Mouse (Mus musculus): ENCODE measurements at regions not wholly inside any gene's neighbourhood (a gene's known extent, or its start where the extent isn't known, plus 50 kb on each side); places are given as distances from the start of the nearest gene placed in this dataset.

- Histone ChIP-seq H3K27me3 (ENCODE audit: insufficient read depth, low read length) (no peaks in the 10 kb centered on the region), H3K4me1 (ENCODE audit: insufficient read depth) (no peaks in the 10 kb centered on the region), H3K9ac (no peak overlapping the region), H3K4me2 (no peak overlapping the region), H3K36me3 (ENCODE audit: insufficient read depth) (no peaks in the 10 kb centered on the region), H3K4me3 (ENCODE audit: low read depth, low read length) (no peak overlapping the region), H3K27ac (ENCODE audit: low read depth) (no peak overlapping the region), H3K9me3 (ENCODE audit: low read depth, low read length) (no peaks in the 10 kb centered on the region)
- TF ChIP-seq CTCF (IDR thresholded peaks at IDR 0.05; ENCODE audit: low read depth) = no peak
- DNase-seq = no peak
- WGBS = 60% methylated on average over 2 of the region's 2 CpGs
- ATAC-seq (ENCODE audit: insufficient read depth) = no peak
These were observed 60.9 kb upstream of the Smg1 start for GRCm38 (mm10) chr7:118304338-118304737.

GRCm38 (mm10) chr7:118303921-118304320 lies 60.5 kb upstream of the Smg1 start:
- WGBS = 82% methylated on average over 6 of the region's 6 CpGs
- no peak overlapping the region for H3K9ac ChIP-seq
- H3K4me2 ChIP-seq = no peak overlapping the region
- DNase-seq (no peak), ATAC-seq (ENCODE audit: insufficient read depth) (no peak)
- no peak overlapping the region for H3K27ac ChIP-seq (ENCODE audit: low read depth)
- no peaks in the 10 kb centered on the region for H3K4me1 ChIP-seq (ENCODE audit: insufficient read depth)
- no peak for TF ChIP-seq CTCF (IDR thresholded peaks at IDR 0.05; ENCODE audit: low read depth)
- no peak overlapping the region for H3K4me3 ChIP-seq (ENCODE audit: low read depth, low read length)
- no peaks in the 10 kb centered on the region for H3K36me3 ChIP-seq (ENCODE audit: insufficient read depth)
- no peaks in the 10 kb centered on the region for H3K27me3 ChIP-seq (ENCODE audit: insufficient read depth, low read length)
- H3K9me3 ChIP-seq (ENCODE audit: low read depth, low read length) = no peaks in the 10 kb centered on the region

GRCm38 (mm10) chr7:118300678-118301342 lies 57.3 kb upstream of the Smg1 start:
- Histone ChIP-seq H3K9me3 (ENCODE audit: low read depth, low read length) (no peaks in the 10 kb centered on the region), H3K4me2 (no peak overlapping the region), H3K27ac (ENCODE audit: low read depth) (no peak overlapping the region), H3K27me3 (ENCODE audit: insufficient read depth, low read length) (no peaks in the 10 kb centered on the region), H3K9ac (no peak overlapping the region), H3K4me3 (ENCODE audit: low read depth, low read length) (no peak overlapping the region), H3K4me1 (ENCODE audit: insufficient read depth) (no peaks in the 10 kb centered on the region), H3K36me3 (ENCODE audit: insufficient read depth) (no peaks in the 10 kb centered on the region)
- no peak for TF ChIP-seq CTCF (IDR thresholded peaks at IDR 0.05; ENCODE audit: low read depth)
- 66% methylated on average over 7 of the region's 7 CpGs for WGBS
- DNase-seq = peak; percentile 32
- peak; percentile 47; the same call in 1 of the 2 replicates for ATAC-seq (ENCODE audit: insufficient read depth)

GRCm38 (mm10) chr7:118297613-118298012 lies 54.1 kb upstream of the Smg1 start:
- Histone ChIP-seq H3K27ac (ENCODE audit: low read depth) (no peak overlapping the region), H3K9ac (no peak overlapping the region), H3K9me3 (ENCODE audit: low read depth, low read length) (no peaks in the 10 kb centered on the region), H3K27me3 (ENCODE audit: insufficient read depth, low read length) (no peaks in the 10 kb centered on the region), H3K4me3 (ENCODE audit: low read depth, low read length) (no peak overlapping the region), H3K36me3 (ENCODE audit: insufficient read depth) (no peaks in the 10 kb centered on the region), H3K4me1 (ENCODE audit: insufficient read depth) (no peaks in the 10 kb centered on the region), H3K4me2 (peak overlapping the region; percentile 43; the same call in 1 of the 2 replicates)
- ATAC-seq (ENCODE audit: insufficient read depth) (peak; percentile 74), DNase-seq (peak; percentile 96)
- WGBS = 2% methylated on average over 13 of the region's 13 CpGs
- peak; percentile 93 for TF ChIP-seq CTCF (IDR thresholded peaks at IDR 0.05; ENCODE audit: low read depth)

GRCm38 (mm10) chr7:118296856-118297518 lies 53.5 kb upstream of the Smg1 start:
- Histone ChIP-seq H3K27me3 (ENCODE audit: insufficient read depth, low read length) (no peaks in the 10 kb centered on the region), H3K27ac (ENCODE audit: low read depth) (no peak overlapping the region), H3K4me1 (ENCODE audit: insufficient read depth) (no peaks in the 10 kb centered on the region), H3K9ac (no peak overlapping the region), H3K4me3 (ENCODE audit: low read depth, low read length) (no peak overlapping the region), H3K4me2 (peak overlapping the region; percentile 43; the same call in 1 of the 2 replicates), H3K36me3 (ENCODE audit: insufficient read depth) (no peaks in the 10 kb centered on the region), H3K9me3 (ENCODE audit: low read depth, low read length) (no peaks in the 10 kb centered on the region)
- DNase-seq = no peak
- no peak for TF ChIP-seq CTCF (IDR thresholded peaks at IDR 0.05; ENCODE audit: low read depth)
- WGBS = 56% methylated on average over 14 of the region's 14 CpGs
- 0 out of 2 replicates have a peak, but pooled peaks have one; percentile 2 for ATAC-seq (ENCODE audit: insufficient read depth)

GRCm38 (mm10) chr7:118295855-118296254 lies 52.4 kb upstream of the Smg1 start:
- no peak for ATAC-seq (ENCODE audit: insufficient read depth)
- H3K27me3 ChIP-seq (ENCODE audit: insufficient read depth, low read length) = no peaks in the 10 kb centered on the region
- H3K9me3 ChIP-seq (ENCODE audit: low read depth, low read length) = no peaks in the 10 kb centered on the region
- no peak overlapping the region for H3K4me3 ChIP-seq (ENCODE audit: low read depth, low read length)
- 70% methylated on average over 6 of the region's 6 CpGs for WGBS
- DNase-seq = no peak
- TF ChIP-seq CTCF (IDR thresholded peaks at IDR 0.05; ENCODE audit: low read depth) = no peak
- H3K4me2 ChIP-seq = no peak overlapping the region
- no peak overlapping the region for H3K9ac ChIP-seq
- no peaks in the 10 kb centered on the region for H3K36me3 ChIP-seq (ENCODE audit: insufficient read depth)
- H3K4me1 ChIP-seq (ENCODE audit: insufficient read depth) = no peaks in the 10 kb centered on the region
- no peak overlapping the region for H3K27ac ChIP-seq (ENCODE audit: low read depth)

- ATAC-seq (ENCODE audit: insufficient read depth) (no peak), DNase-seq (no peak)
- no peak overlapping the region for H3K9ac ChIP-seq
- no peak overlapping the region for H3K27ac ChIP-seq (ENCODE audit: low read depth)
- H3K4me2 ChIP-seq = no peak overlapping the region
- H3K4me1 ChIP-seq (ENCODE audit: insufficient read depth) = no peaks in the 10 kb centered on the region
- no peaks in the 10 kb centered on the region for H3K36me3 ChIP-seq (ENCODE audit: insufficient read depth)
- TF ChIP-seq CTCF (IDR thresholded peaks at IDR 0.05; ENCODE audit: low read depth) = peak; percentile 33; the same call in 1 of the 2 replicates
- H3K4me3 ChIP-seq (ENCODE audit: low read depth, low read length) = no peak overlapping the region
- no peaks in the 10 kb centered on the region for H3K27me3 ChIP-seq (ENCODE audit: insufficient read depth, low read length)
- WGBS = 74% methylated on average over 11 of the region's 11 CpGs
- no peaks in the 10 kb centered on the region for H3K9me3 ChIP-seq (ENCODE audit: low read depth, low read length)
These were observed 51.8 kb upstream of the Smg1 start for GRCm38 (mm10) chr7:118295275-118295674.
